Comparison of ENCODE assay signal across 8 mouse cellular contexts in genomic region chr11:119085279-119086062, GRCm38 (mm10). TPM values are rescaled to one million over a fixed set of nuclear protein-coding genes. Genes with fewer than 3 reads are reported as not detected.
DNase-seq lines count a peak whose midpoint lies in the region; ATAC-seq and TF ChIP-seq lines count a peak whose summit lies in the region.

No protein-coding gene starts in this region.

- WGBS in embryonic facial prominence, embryonic 12.5 days, result under 1% methylated on average over 64 of the region's 66 CpGs
- under 1% methylated on average over 66 of the region's 66 CpGs for WGBS in heart, embryonic 12.5 days
- WGBS in kidney, embryonic 16.5 days, result under 1% methylated on average over 54 of the region's 66 CpGs
- WGBS in liver, embryonic 11.5 days, result under 1% methylated on average over 62 of the region's 66 CpGs

- H3K9me3 ChIP-seq in embryonic facial prominence, embryonic 12.5 days, result no peaks in the 10 kb centered on the region
- no peaks in the 10 kb centered on the region for H3K9me3 ChIP-seq in heart, embryonic 12.5 days (replicated peaks)
- no peaks in the 10 kb centered on the region for H3K9me3 ChIP-seq in kidney, embryonic 16.5 days (ENCODE audit: low read length)
- no peaks in the 10 kb centered on the region for H3K9me3 ChIP-seq in liver, embryonic 11.5 days (ENCODE audit: control insufficient read depth, low read length)

- H3K27ac ChIP-seq in embryonic facial prominence, embryonic 12.5 days, result peak overlapping the region; percentile 99
- H3K27ac ChIP-seq in heart, embryonic 12.5 days (ENCODE audit: poor library complexity, severe bottlenecking), result peak overlapping the region; percentile 98
- peak overlapping the region; percentile 99 for H3K27ac ChIP-seq in kidney, embryonic 16.5 days (ENCODE audit: low read length)
- peak overlapping the region; percentile 89 for H3K27ac ChIP-seq in liver, embryonic 11.5 days (ENCODE audit: low read depth, low read length)
- peak overlapping the region; percentile 73 for H3K27ac ChIP-seq in testis, adult 2 months (ENCODE audit: control insufficient read depth, insufficient read depth, low read depth, low read length)

- peak overlapping the region; percentile 85 for H3K4me2 ChIP-seq in embryonic facial prominence, embryonic 12.5 days (replicated peaks)
- H3K4me2 ChIP-seq in heart, embryonic 12.5 days, result peak overlapping the region; percentile 95
- peak overlapping the region; percentile 89 for H3K4me2 ChIP-seq in kidney, embryonic 16.5 days (replicated peaks; ENCODE audit: low read depth, low read length)
- peak overlapping the region; percentile 91 for H3K4me2 ChIP-seq in liver, embryonic 11.5 days

- TF ChIP-seq POLR2A in testis, adult 2 months (IDR thresholded peaks at IDR 0.05; ENCODE audit: control insufficient read depth, low read depth, low read length), result no peak

- DNase-seq in 416B (ENCODE audit: low read depth), result peak; percentile 68
- peak; percentile 77 for DNase-seq in adrenal gland, postnatal 10 days
- peak; percentile 80 for DNase-seq in liver, embryonic 11.5 days (ENCODE audit: low spot score)
- peak; percentile 82 for DNase-seq in naive thymus-derived CD4-positive, alpha-beta T cell, adult 2 months (ENCODE audit: low read depth)

- TF ChIP-seq CTCF in testis, adult 2 months (IDR thresholded peaks at IDR 0.05; ENCODE audit: control insufficient read depth, insufficient read depth, insufficient replicate concordance, low read depth, low read length), result no peak

- peak overlapping the region; percentile 88 for H3K9ac ChIP-seq in embryonic facial prominence, embryonic 12.5 days
- peak overlapping the region; percentile 95 for H3K9ac ChIP-seq in heart, embryonic 12.5 days
- peak overlapping the region; percentile 88 for H3K9ac ChIP-seq in kidney, embryonic 16.5 days (replicated peaks; ENCODE audit: low read length)
- peak overlapping the region; percentile 83 for H3K9ac ChIP-seq in liver, embryonic 11.5 days (ENCODE audit: low read depth, low read length)

- peaks cover 17% of the 10 kb centered on the region for H3K36me3 ChIP-seq in embryonic facial prominence, embryonic 12.5 days
- H3K36me3 ChIP-seq in heart, embryonic 12.5 days, result peaks cover 23% of the 10 kb centered on the region
- H3K36me3 ChIP-seq in kidney, embryonic 16.5 days (ENCODE audit: insufficient read depth, low read length), result peaks cover 19% of the 10 kb centered on the region
- H3K36me3 ChIP-seq in liver, embryonic 11.5 days (ENCODE audit: control insufficient read depth, insufficient read depth, low read length), result peaks cover 12% of the 10 kb centered on the region; the same call in 1 of the 2 replicates
- H3K36me3 ChIP-seq in testis, adult 2 months (ENCODE audit: control insufficient read depth, insufficient read depth, low read length), result no peaks in the 10 kb centered on the region

- peaks cover 65% of the 10 kb centered on the region for H3K27me3 ChIP-seq in embryonic facial prominence, embryonic 12.5 days
- peaks cover 67% of the 10 kb centered on the region for H3K27me3 ChIP-seq in heart, embryonic 12.5 days (replicated peaks)
- H3K27me3 ChIP-seq in kidney, embryonic 16.5 days (ENCODE audit: insufficient read depth, low read length), result peaks cover 62% of the 10 kb centered on the region
- peaks cover 92% of the 10 kb centered on the region for H3K27me3 ChIP-seq in liver, embryonic 11.5 days (replicated peaks; ENCODE audit: control insufficient read depth, insufficient read depth, low read length)
- H3K27me3 ChIP-seq in testis, adult 2 months (ENCODE audit: control insufficient read depth, insufficient read depth, low read length), result peaks cover 2% of the 10 kb centered on the region; the same call in 1 of the 2 replicates

- H3K4me3 ChIP-seq in embryonic facial prominence, embryonic 12.5 days, result peak overlapping the region; percentile 88
- H3K4me3 ChIP-seq in heart, embryonic 12.5 days, result peak overlapping the region; percentile 83
- H3K4me3 ChIP-seq in kidney, embryonic 16.5 days (ENCODE audit: low read length), result peak overlapping the region; percentile 82
- H3K4me3 ChIP-seq in liver, embryonic 11.5 days (ENCODE audit: low read depth, low read length), result peak overlapping the region; percentile 83
- peak overlapping the region; percentile 86 for H3K4me3 ChIP-seq in testis, adult 2 months (ENCODE audit: control insufficient read depth, low read depth, low read length)

- ATAC-seq in embryonic facial prominence, embryonic 12.5 days (ENCODE audit: insufficient number of reproducible peaks, insufficient read depth, low FRiP score, low TSS enrichment), result peak; percentile 59
- ATAC-seq in heart, embryonic 12.5 days (ENCODE audit: insufficient number of reproducible peaks, low FRiP score), result peak; percentile 40
- peak; percentile 61 for ATAC-seq in kidney, embryonic 16.5 days (ENCODE audit: low FRiP score, low TSS enrichment)
- peak; percentile 30; the same call in 1 of the 2 replicates for ATAC-seq in liver, embryonic 11.5 days (replicated peaks; ENCODE audit: low FRiP score)

- peaks cover 72% of the 10 kb centered on the region for H3K4me1 ChIP-seq in embryonic facial prominence, embryonic 12.5 days
- peaks cover 79% of the 10 kb centered on the region for H3K4me1 ChIP-seq in heart, embryonic 12.5 days (replicated peaks)
- peaks cover 81% of the 10 kb centered on the region for H3K4me1 ChIP-seq in kidney, embryonic 16.5 days (ENCODE audit: insufficient read depth, low read length)
- H3K4me1 ChIP-seq in liver, embryonic 11.5 days (replicated peaks; ENCODE audit: control insufficient read depth, insufficient read depth, low read length), result peaks cover 48% of the 10 kb centered on the region
- H3K4me1 ChIP-seq in testis, adult 2 months (ENCODE audit: control insufficient read depth, insufficient read depth, low read length), result peaks cover 61% of the 10 kb centered on the region

RNA-seq across cellular contexts. Expression of gene Cbx4, which starts 0.6 kb away (rescaled TPM):
- total RNA-seq in adrenal gland, postnatal 10 days (2021), result 100 to 1,000 TPM in 1 of 2 experiments, 10 to 100 TPM in 1; 52.0 to 133 TPM
- polyA plus RNA-seq in embryonic facial prominence, embryonic 12.5 days (2016; fragmentation: Nextera tagmentation; extraction: Ambion mirVana), result 11.7 and 12.3 TPM in 2 replicates
- 13.2 and 14.9 TPM in 2 replicates for polyA plus RNA-seq in heart, embryonic 12.5 days (2016; fragmentation: Nextera tagmentation; extraction: Ambion mirVana)
- 9.9 and 10.9 TPM in 2 replicates for polyA plus RNA-seq in kidney, embryonic 16.5 days (2015; fragmentation: Nextera tagmentation; extraction: Ambion mirVana)
- polyA plus RNA-seq in liver, embryonic 11.5 days (2014; fragmentation: Nextera tagmentation; extraction: Ambion mirVana), result 5.1 TPM in 2 replicates
- 3.3 and 3.8 TPM in 2 replicates for polyA plus RNA-seq in testis, adult 2 months (2012; rRNA removed)

RNA-seq across cellular contexts. Expression of gene Cbx8, which starts 44.7 kb away (rescaled TPM):
- total RNA-seq in adrenal gland, postnatal 10 days (2021), result 10 to 100 TPM in 1 of 2 experiments, 1 to 10 TPM in 1; 8.8 to 12.3 TPM
- polyA plus RNA-seq in embryonic facial prominence, embryonic 12.5 days (2016; fragmentation: Nextera tagmentation; extraction: Ambion mirVana), result 9.4 and 10.8 TPM in 2 replicates
- 7.3 and 8.8 TPM in 2 replicates for polyA plus RNA-seq in heart, embryonic 12.5 days (2016; fragmentation: Nextera tagmentation; extraction: Ambion mirVana)
- 8.2 and 8.5 TPM in 2 replicates for polyA plus RNA-seq in kidney, embryonic 16.5 days (2015; fragmentation: Nextera tagmentation; extraction: Ambion mirVana)
- polyA plus RNA-seq in liver, embryonic 11.5 days (2014; fragmentation: Nextera tagmentation; extraction: Ambion mirVana), result 6.5 and 7.1 TPM in 2 replicates
- 0.53 and 0.79 TPM in 2 replicates for polyA plus RNA-seq in testis, adult 2 months (2012; rRNA removed)

Comparison
In these comparisons a context has a peak if more than half of its experiments do, and no peak if none do; other contexts are left out.
1. Peak in every context shown above with its lines: DNase-seq, ATAC-seq, H3K4me3 ChIP-seq and H3K27ac ChIP-seq.